Mouse (Mus musculus) adrenal gland (tissue): ENCODE measurements around the gene Rbms1.

Experiments used
- intact Hi-C: fragments of 180-260 bp; cut with DNase I; formaldehyde crosslinking; loops from one replicate; pipeline ENCODE4 v1.15.1; 2025

Rbms1 gene

GRCm38 (mm10) chr2:60720205-60720604 is 242.8 kb downstream of the Rbms1 start:
- intact Hi-C loops, result loop anchor here (5.0 kb wide), 1 partner anchor 732 kb away; no protein-coding TSS in a partner anchor

- intact Hi-C loops, result no loop called here
Measured at GRCm38 (mm10) chr2:60717348-60717747, 245.6 kb downstream of the Rbms1 start.

GRCm38 (mm10) chr2:60716549-60716948 is 246.4 kb downstream of the Rbms1 start:
- intact Hi-C loops, result no loop called here

- intact Hi-C loops, result no loop called here
Measured at GRCm38 (mm10) chr2:60715771-60716170, 247.2 kb downstream of the Rbms1 start.

- intact Hi-C loops, result no loop called here
Measured at GRCm38 (mm10) chr2:60714971-60715502, 248.0 kb downstream of the Rbms1 start.

- intact Hi-C loops, result no loop called here
Measured at GRCm38 (mm10) chr2:60714475-60714874, 248.5 kb downstream of the Rbms1 start.

GRCm38 (mm10) chr2:60713857-60714256 is 249.1 kb downstream of the Rbms1 start:
- intact Hi-C loops, result no loop called here

- intact Hi-C loops, result no loop called here
Measured at GRCm38 (mm10) chr2:60712891-60713290, 250.1 kb downstream of the Rbms1 start.

- intact Hi-C loops, result no loop called here
Measured at GRCm38 (mm10) chr2:60712483-60712882, 250.5 kb downstream of the Rbms1 start.

GRCm38 (mm10) chr2:60711098-60711880 is 251.7 kb downstream of the Rbms1 start:
- intact Hi-C loops, result no loop called here

GRCm38 (mm10) chr2:60710317-60710716 is 252.7 kb downstream of the Rbms1 start:
- intact Hi-C loops, result no loop called here

GRCm38 (mm10) chr2:60708671-60709070 is 254.3 kb downstream of the Rbms1 start:
- intact Hi-C loops, result no loop called here

- intact Hi-C loops, result no loop called here
Measured at GRCm38 (mm10) chr2:60706866-60707265, 256.1 kb downstream of the Rbms1 start.

GRCm38 (mm10) chr2:60705426-60705825 is 257.6 kb downstream of the Rbms1 start:
- intact Hi-C loops, result no loop called here

- intact Hi-C loops, result no loop called here
Measured at GRCm38 (mm10) chr2:60703315-60703714, 259.7 kb downstream of the Rbms1 start.

- intact Hi-C loops, result no loop called here
Measured at GRCm38 (mm10) chr2:60700956-60701355, 262.0 kb downstream of the Rbms1 start.
